Mouse (Mus musculus): Measurements from ENCODE around the gene Tmcc2.

Gene Tmcc2

GRCm38 (mm10) chr1:132336921-132337320, 54.2 kb downstream of the Tmcc2 start:
- no peak for DNase-seq

- no peak for DNase-seq
These were observed 55.6 kb downstream of the Tmcc2 start for GRCm38 (mm10) chr1:132335378-132335965.

- DNase-seq, result no peak
These were observed 56.8 kb downstream of the Tmcc2 start for GRCm38 (mm10) chr1:132334178-132334801.

- no peak for DNase-seq
These were observed 57.4 kb downstream of the Tmcc2 start for GRCm38 (mm10) chr1:132333675-132334141.

- no peak for DNase-seq
These were observed 57.9 kb downstream of the Tmcc2 start for GRCm38 (mm10) chr1:132333201-132333600.

- no peak for DNase-seq
These were observed 59.8 kb downstream of the Tmcc2 start for GRCm38 (mm10) chr1:132331283-132331682.

- no peak for DNase-seq
These were observed 60.7 kb downstream of the Tmcc2 start for GRCm38 (mm10) chr1:132330397-132330796.

- no peak for DNase-seq
These were observed 61.4 kb downstream of the Tmcc2 start for GRCm38 (mm10) chr1:132329656-132330055.

- DNase-seq, result no peak
These were observed 62.5 kb downstream of the Tmcc2 start for GRCm38 (mm10) chr1:132328565-132328964.

GRCm38 (mm10) chr1:132327477-132327876, 63.6 kb downstream of the Tmcc2 start:
- DNase-seq, result no peak

- no peak for DNase-seq
These were observed 64.3 kb downstream of the Tmcc2 start for GRCm38 (mm10) chr1:132326777-132327176.

- no peak for DNase-seq
These were observed 68.2 kb downstream of the Tmcc2 start for GRCm38 (mm10) chr1:132322711-132323542.

GRCm38 (mm10) chr1:132321821-132322580, 69.1 kb downstream of the Tmcc2 start:
- DNase-seq, result no peak

- DNase-seq, result peak; percentile 55
These were observed 71.8 kb downstream of the Tmcc2 start for GRCm38 (mm10) chr1:132319242-132319641.

GRCm38 (mm10) chr1:132317894-132318863, 72.9 kb downstream of the Tmcc2 start:
- no peak for DNase-seq

GRCm38 (mm10) chr1:132317413-132317812, 73.7 kb downstream of the Tmcc2 start:
- no peak for DNase-seq

- DNase-seq, result no peak
These were observed 74.5 kb downstream of the Tmcc2 start for GRCm38 (mm10) chr1:132316625-132316994.

- peak; percentile 75 for DNase-seq
These were observed 75.0 kb downstream of the Tmcc2 start, which contains the start of gene Nuak2 for GRCm38 (mm10) chr1:132315889-132316624. TSS of gene Nuak2 (plus strand) at chr1:132316126.

GRCm38 (mm10) chr1:132312703-132313102, 78.4 kb downstream of the Tmcc2 start:
- no peak for DNase-seq

- no peak for DNase-seq
These were observed 79.0 kb downstream of the Tmcc2 start for GRCm38 (mm10) chr1:132312043-132312442.

All from right cerebral cortex, postnatal 14 days (tissue).